ENCODE assay signal across 8 mouse cellular contexts in the genomic region with DNA sequence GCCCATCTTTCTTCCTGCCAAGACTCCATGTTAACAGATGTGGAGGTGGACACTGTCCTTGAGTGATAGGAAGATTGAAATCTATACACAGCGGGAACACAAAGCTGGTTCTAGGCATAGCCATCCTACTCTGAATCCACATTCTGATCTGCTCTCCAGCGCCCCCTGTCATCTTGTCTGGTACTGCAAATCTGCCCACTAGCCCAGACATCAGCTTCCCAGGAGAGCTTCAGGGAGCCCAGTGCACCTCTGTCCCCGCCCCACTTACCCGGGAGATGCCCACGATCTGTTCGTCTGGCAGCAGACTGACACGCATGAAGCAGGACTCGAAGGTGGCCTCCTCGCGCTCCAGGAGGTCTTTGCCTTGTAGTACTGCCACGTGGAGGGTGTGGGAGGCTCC. TPM values are rescaled to one million over a fixed set of nuclear protein-coding genes. Genes with fewer than 3 reads are reported as not detected.
DNase-seq lines count a peak whose midpoint lies in the region; ATAC-seq lines count a peak whose summit lies in the region.
"Had no signal": no experiment of that assay in that cellular context is flagged by ENCODE, and none has a peak within 500 bp of the region (broad histone marks: within the 10 kb centered on the region; RNA-seq: fewer than 3 reads in every experiment).

No protein-coding gene starts in this region.

- H3K27ac ChIP-seq in kidney, embryonic 15.5 days, result no peak overlapping the region
- H3K27ac ChIP-seq: midbrain, embryonic 12.5 days had no signal

- no peaks in the 10 kb centered on the region for H3K36me3 ChIP-seq in kidney, embryonic 15.5 days
- H3K36me3 ChIP-seq: midbrain, embryonic 12.5 days had no signal

- no peaks in the 10 kb centered on the region for H3K9me3 ChIP-seq in kidney, embryonic 15.5 days (replicated peaks)
- H3K9me3 ChIP-seq: midbrain, embryonic 12.5 days had no signal

- 15% methylated on average over 11 of the region's 11 CpGs for WGBS in kidney, embryonic 15.5 days

- ATAC-seq in kidney, embryonic 15.5 days (replicated peaks; ENCODE audit: low FRiP score), result no peak

- H3K9ac ChIP-seq in kidney, embryonic 15.5 days, result no peak overlapping the region
- H3K9ac ChIP-seq: midbrain, embryonic 12.5 days had no signal

- H3K4me1 ChIP-seq in kidney, embryonic 15.5 days, result peaks cover 40% of the 10 kb centered on the region

- no peaks in the 10 kb centered on the region for H3K27me3 ChIP-seq in kidney, embryonic 15.5 days

- H3K4me2 ChIP-seq in kidney, embryonic 15.5 days, result peak overlapping the region; percentile 37
- H3K4me2 ChIP-seq: midbrain, embryonic 12.5 days had no signal

- DNase-seq in right cerebral cortex, adult 2 months (ENCODE audit: low spot score in 2 of 2), result peak; percentile 52 to 60
- no peak for DNase-seq in right cerebral cortex, postnatal 36 days (ENCODE audit: low spot score in 2 of 2)
- DNase-seq in adrenal gland, adult 2 months, result peak; percentile 61
- peak; percentile 82 to 84 for DNase-seq in cerebellum, postnatal 25 days
- peak; percentile 75 for DNase-seq in lung, postnatal 14 days
- DNase-seq in spleen, postnatal 14 days (ENCODE audit: low spot score in 2 of 2), result peak; percentile 25 to 56

- H3K4me3 ChIP-seq in kidney, embryonic 15.5 days (replicated peaks), result no peak overlapping the region
- H3K4me3 ChIP-seq: midbrain, embryonic 12.5 days had no signal

RNA-seq across cellular contexts. Expression of a gene that starts 17.0 kb away (rescaled TPM):
- 10 to 100 TPM; 25.7 to 36.4 TPM for total RNA-seq in adrenal gland, adult 2 months (2021)
- polyA plus RNA-seq in adrenal gland, adult 2 months (2012; rRNA removed), result 35.2 and 39.5 TPM in 2 replicates
- polyA plus RNA-seq in kidney, embryonic 15.5 days (2015; fragmentation: Nextera tagmentation; extraction: Ambion mirVana), result 41.1 and 43.0 TPM in 2 replicates

RNA-seq across cellular contexts. Expression of a gene that starts 21.0 kb away (rescaled TPM):
- total RNA-seq in adrenal gland, adult 2 months (2021), result 10 to 100 TPM; 58.0 to 74.0 TPM
- 124 and 143 TPM in 2 replicates for polyA plus RNA-seq in adrenal gland, adult 2 months (2012; rRNA removed)
- polyA plus RNA-seq in kidney, embryonic 15.5 days (2015; fragmentation: Nextera tagmentation; extraction: Ambion mirVana), result 2.7 and 2.9 TPM in 2 replicates

RNA-seq across cellular contexts. Expression of a gene that starts 42.2 kb away (rescaled TPM):
- total RNA-seq in adrenal gland, adult 2 months (2021), result 10 to 100 TPM; 41.3 to 58.6 TPM
- 6.4 and 8.5 TPM in 2 replicates for polyA plus RNA-seq in adrenal gland, adult 2 months (2012; rRNA removed)
- polyA plus RNA-seq in kidney, embryonic 15.5 days (2015; fragmentation: Nextera tagmentation; extraction: Ambion mirVana), result 0.28 TPM in 1 of 2 replicates, not detected in the other
- polyA plus RNA-seq: midbrain, embryonic 12.5 days had no signal

RNA-seq across cellular contexts. Expression of a gene that starts 54.0 kb away (rescaled TPM):
- 100 to 1,000 TPM; 536 to 579 TPM for total RNA-seq in adrenal gland, adult 2 months (2021)
- 474 and 524 TPM in 2 replicates for polyA plus RNA-seq in adrenal gland, adult 2 months (2012; rRNA removed)
- 30.4 and 35.2 TPM in 2 replicates for polyA plus RNA-seq in kidney, embryonic 15.5 days (2015; fragmentation: Nextera tagmentation; extraction: Ambion mirVana)

RNA-seq across cellular contexts. Expression of a gene that starts 58.1 kb away (rescaled TPM):
- total RNA-seq in adrenal gland, adult 2 months (2021), result 100 to 1,000 TPM in 1 of 2 experiments, 10 to 100 TPM in 1; 81.7 to 155 TPM
- polyA plus RNA-seq in adrenal gland, adult 2 months (2012; rRNA removed), result 66.3 and 78.0 TPM in 2 replicates
- 50.2 and 57.4 TPM in 2 replicates for polyA plus RNA-seq in kidney, embryonic 15.5 days (2015; fragmentation: Nextera tagmentation; extraction: Ambion mirVana)

Comparison
In these comparisons a context has a peak if more than half of its experiments do, and no peak if none do; other contexts are left out.
1. DNase-seq: peak in right cerebral cortex, adult 2 months (2 of 2), adrenal gland, adult 2 months (single experiment), cerebellum, postnatal 25 days (2 of 2), lung, postnatal 14 days (single experiment) and spleen, postnatal 14 days (2 of 2); none in right cerebral cortex, postnatal 36 days (0 of 2).
2. RNA of a gene that starts 21.0 kb away (polyA plus RNA-seq): 124 to 143 TPM in adrenal gland, adult 2 months; 2.7 to 2.9 TPM in kidney, embryonic 15.5 days; every median in the first group is over 10 times any median in the second.